Mouse (Mus musculus) right cerebral cortex, postnatal 36 days (tissue): ENCODE measurements at regions not wholly inside any gene's neighbourhood (a gene's known extent, or its start where the extent isn't known, plus 50 kb on each side); places are given as distances from the start of the nearest gene placed in this dataset.

Experiments used
- DNase-seq, 2 experiments: peaks; one replicate each; pipeline ENCODE4 v3.0.0; 2022; ENCODE audit warnings: low spot score in 2 of 2, mixed read lengths in 1 of 2

GRCm38 (mm10) chr16:46331336-46331735 lies 167.0 kb downstream of the Nectin3 start:
- DNase-seq = no peak

GRCm38 (mm10) chr16:46299079-46299721 lies 144.3 kb upstream of the Gm4737 start:
- DNase-seq = no peak

- no peak for DNase-seq
Measured at GRCm38 (mm10) chr16:46297192-46297591, 142.3 kb upstream of the Gm4737 start.

- no peak for DNase-seq
Measured at GRCm38 (mm10) chr16:46296412-46296811, 141.5 kb upstream of the Gm4737 start.

GRCm38 (mm10) chr16:46293831-46294230 lies 139.0 kb upstream of the Gm4737 start:
- DNase-seq = no peak

- no peak for DNase-seq
Measured at GRCm38 (mm10) chr16:46291067-46291833, 136.4 kb upstream of the Gm4737 start.

- DNase-seq = peak; percentile 8 to 29
Measured at GRCm38 (mm10) chr16:46290199-46290598, 135.3 kb upstream of the Gm4737 start.

- DNase-seq = no peak
Measured at GRCm38 (mm10) chr16:46267533-46267932, 112.7 kb upstream of the Gm4737 start.

GRCm38 (mm10) chr16:46251639-46252038 lies 96.8 kb upstream of the Gm4737 start:
- no peak for DNase-seq

- DNase-seq = no peak
Measured at GRCm38 (mm10) chr16:46250943-46251342, 96.1 kb upstream of the Gm4737 start.

GRCm38 (mm10) chr16:46245598-46245997 lies 90.7 kb upstream of the Gm4737 start:
- no peak for DNase-seq

GRCm38 (mm10) chr16:46228744-46229143 lies 73.9 kb upstream of the Gm4737 start:
- no peak for DNase-seq

GRCm38 (mm10) chr16:46223084-46223600 lies 68.3 kb upstream of the Gm4737 start:
- no peak for DNase-seq

GRCm38 (mm10) chr16:46212504-46212903 lies 57.6 kb upstream of the Gm4737 start:
- no peak for DNase-seq

GRCm38 (mm10) chr16:46211914-46212313 lies 57.0 kb upstream of the Gm4737 start:
- DNase-seq = no peak

GRCm38 (mm10) chr16:46205114-46205513 lies 50.2 kb upstream of the Gm4737 start:
- no peak for DNase-seq
